Mouse (Mus musculus) liver, postnatal 0 days (tissue): ENCODE measurements around the gene L3mbtl1. TPM values are rescaled to one million over a fixed set of nuclear protein-coding genes. Genes with fewer than 3 reads are reported as not detected.
A peak's percentile ranks its signal among the peaks of the same experiment; 100 is the strongest.

Source experiments
- ATAC-seq: fragments of 200-750 bp; cut with Nextera tagmentation; 2 replicates; pipeline ENCODE4 v1.8.0; 2017; ENCODE audit warnings: mild to moderate bottlenecking, moderate library complexity
- DNase-seq: peaks from one replicate; pipeline ENCODE4 v3.0.0-alpha.2; 2016
- H3K27ac ChIP-seq: fragments of 300-500 bp; sonication (generic); 2 replicates; pipeline ENCODE4 v1.5.1; 2014; ENCODE audit warnings: antibody characterized with exemption, moderate library complexity, mild to moderate bottlenecking, low read depth
- H3K27me3 ChIP-seq: fragments of 300-500 bp; sonication (generic); 2 replicates; pipeline ENCODE4 v1.6.1; 2014; ENCODE audit warnings: low read length, control low read depth, mixed read lengths; ENCODE audit not compliant: insufficient read depth
- H3K36me3 ChIP-seq: fragments of 300-500 bp; sonication (generic); replicated peaks from 2 replicates; pipeline ENCODE4 v1.6.1; 2014; ENCODE audit warnings: mild to moderate bottlenecking, control low read depth, low read length, moderate library complexity, mixed read lengths; ENCODE audit not compliant: insufficient read depth
- H3K4me1 ChIP-seq: fragments of 300-500 bp; sonication (generic); 2 replicates; pipeline ENCODE4 v1.6.1; 2014; ENCODE audit warnings: antibody characterized with exemption, mild to moderate bottlenecking, control low read depth; ENCODE audit not compliant: insufficient read depth
- H3K4me2 ChIP-seq: fragments of 300-500 bp; sonication (generic); 2 replicates; pipeline ENCODE4 v1.6.1; 2014; ENCODE audit warnings: low read depth, mild to moderate bottlenecking, low read length, moderate library complexity, mixed read lengths
- H3K4me3 ChIP-seq: fragments of 300-500 bp; sonication (generic); 2 replicates; pipeline ENCODE4 v1.5.1; 2014; ENCODE audit warnings: low read depth, low read length
- H3K9ac ChIP-seq: fragments of 300-500 bp; sonication (generic); replicated peaks from 2 replicates; pipeline ENCODE4 v1.6.1; 2014; ENCODE audit warnings: mild to moderate bottlenecking, moderate library complexity
- H3K9me3 ChIP-seq: fragments of 300-500 bp; sonication (generic); 2 replicates; pipeline ENCODE4 v1.6.1; 2016; ENCODE audit warnings: mild to moderate bottlenecking, control low read depth, low read length, mixed read lengths
- CTCF ChIP-seq: sonication (generic); IDR thresholded peaks from 2 replicates; pipeline ENCODE4 v1.5.1; 2016; ENCODE audit warnings: antibody characterized with exemption, low read depth
- EP300 ChIP-seq: IDR thresholded peaks from 2 replicates; pipeline ENCODE4 v1.6.1; 2016; ENCODE audit warnings: antibody characterized with exemption, low read depth, mild to moderate bottlenecking
- WGBS: fragments of 180-500 bp; shearing (Covaris S2); extraction: QIAGEN DNeasy Blood & Tissue Kit; methylation state at CpG from one replicate; pipeline ENCODE4 v1.1.7; 2014; ENCODE audit not compliant: insufficient replicate concordance; 5-methylcytosine and 5-hydroxymethylcytosine counted together
- polyA plus RNA-seq: library from polyadenylated mRNA; unstranded; fragments of >200 nt; fragmentation: Nextera tagmentation; extraction: Ambion mirVana; gene quantifications from 2 replicates; pipeline ENCODE4 v1.2.1, GENCODE M21; 2015

L3mbtl1 gene
- polyA plus RNA-seq, 1 experiment from 2014 or later: 0.06 TPM

DNA sequence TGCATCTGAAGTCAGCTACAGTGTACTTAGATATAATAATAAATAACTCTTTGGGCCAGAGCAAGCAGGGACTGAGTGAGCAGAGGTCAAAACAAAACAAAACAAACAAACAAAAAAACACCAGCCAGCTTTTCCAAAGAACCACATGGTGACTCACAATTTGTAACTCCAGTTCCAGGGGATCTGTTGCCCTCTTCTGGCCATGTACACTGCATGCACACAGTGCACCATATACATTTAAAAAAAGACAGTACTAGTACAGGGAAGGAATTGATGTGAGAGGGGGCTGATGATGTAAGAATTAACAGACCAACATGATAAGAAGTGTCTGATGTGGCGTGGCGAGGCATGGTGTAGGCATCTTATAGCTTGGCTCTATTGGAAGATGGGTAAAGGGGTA is 13.6 kb downstream of the L3mbtl1 start:
- no peak overlapping the region for H3K4me2 ChIP-seq
- H3K4me1 ChIP-seq: no peaks in the 10 kb centered on the region
- no peaks in the 10 kb centered on the region for H3K27me3 ChIP-seq
- H3K9me3 ChIP-seq: no peaks in the 10 kb centered on the region
- no peak for DNase-seq
- no peak overlapping the region for H3K27ac ChIP-seq
- ATAC-seq: no peak
- TF ChIP-seq EP300 (no peak), CTCF (peak; percentile 38)
- H3K9ac ChIP-seq: no peak overlapping the region
- WGBS: 88% methylated on average over 2 of the region's 2 CpGs
- no peaks in the 10 kb centered on the region for H3K36me3 ChIP-seq
- H3K4me3 ChIP-seq: no peak overlapping the region

DNA sequence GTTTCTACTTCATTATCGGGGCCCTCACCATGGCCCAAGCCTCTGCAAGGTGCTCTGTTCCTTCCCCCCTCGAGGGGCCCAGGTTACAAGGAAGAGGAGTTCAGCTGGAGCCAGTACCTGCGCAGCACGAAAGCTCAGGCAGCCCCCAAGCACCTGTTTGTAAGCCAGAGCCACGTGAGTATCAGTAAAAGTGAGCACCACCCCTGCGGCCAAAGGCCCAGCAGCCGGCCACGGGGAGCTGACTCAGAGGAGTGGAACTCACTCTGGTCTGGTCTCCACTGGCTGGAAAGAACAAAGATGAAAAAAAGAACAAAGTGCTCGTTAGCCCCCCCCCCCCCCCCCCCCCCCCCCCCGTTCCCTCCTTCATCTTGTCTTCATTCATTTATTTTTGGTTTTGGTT is 18.0 kb downstream of the L3mbtl1 start:
- no peaks in the 10 kb centered on the region for H3K4me1 ChIP-seq
- no peaks in the 10 kb centered on the region for H3K36me3 ChIP-seq
- TF ChIP-seq CTCF (no peak), EP300 (no peak)
- no peak overlapping the region for H3K4me2 ChIP-seq
- no peak overlapping the region for H3K27ac ChIP-seq
- no peak overlapping the region for H3K4me3 ChIP-seq
- no peak overlapping the region for H3K9ac ChIP-seq
- no peaks in the 10 kb centered on the region for H3K27me3 ChIP-seq
- no peaks in the 10 kb centered on the region for H3K9me3 ChIP-seq
- no peak for ATAC-seq
- no peak for DNase-seq
- 65% methylated on average over 8 of the region's 10 CpGs for WGBS

DNA sequence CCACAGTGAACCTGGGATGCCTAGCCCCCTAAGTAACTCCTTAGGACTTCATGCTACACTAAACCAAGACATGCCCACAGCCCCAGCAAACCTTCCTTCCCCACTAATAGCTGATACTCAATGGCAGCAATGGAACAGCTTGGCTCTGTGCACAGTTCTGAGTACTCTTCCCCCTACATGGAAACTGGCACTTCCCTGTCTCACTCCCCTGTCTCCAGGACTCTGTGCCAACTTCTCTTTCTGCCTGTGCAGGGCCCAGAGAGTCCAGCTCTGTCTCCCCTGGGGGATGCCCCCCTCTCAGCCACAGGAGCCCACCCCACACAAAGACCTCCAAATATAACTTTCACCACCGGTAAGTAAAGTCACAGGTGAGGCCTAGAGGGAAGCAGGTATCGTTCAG is 23.5 kb downstream of the L3mbtl1 start:
- H3K27ac ChIP-seq: no peak overlapping the region
- H3K4me2 ChIP-seq: no peak overlapping the region
- no peak for ATAC-seq
- H3K9ac ChIP-seq: no peak overlapping the region
- TF ChIP-seq CTCF: no peak
- WGBS: 83% methylated on average over 2 of the region's 2 CpGs
- no peaks in the 10 kb centered on the region for H3K36me3 ChIP-seq
- DNase-seq: no peak
- H3K4me3 ChIP-seq: no peak overlapping the region
- no peaks in the 10 kb centered on the region for H3K9me3 ChIP-seq
- H3K4me1 ChIP-seq: no peaks in the 10 kb centered on the region
- no peaks in the 10 kb centered on the region for H3K27me3 ChIP-seq

DNA sequence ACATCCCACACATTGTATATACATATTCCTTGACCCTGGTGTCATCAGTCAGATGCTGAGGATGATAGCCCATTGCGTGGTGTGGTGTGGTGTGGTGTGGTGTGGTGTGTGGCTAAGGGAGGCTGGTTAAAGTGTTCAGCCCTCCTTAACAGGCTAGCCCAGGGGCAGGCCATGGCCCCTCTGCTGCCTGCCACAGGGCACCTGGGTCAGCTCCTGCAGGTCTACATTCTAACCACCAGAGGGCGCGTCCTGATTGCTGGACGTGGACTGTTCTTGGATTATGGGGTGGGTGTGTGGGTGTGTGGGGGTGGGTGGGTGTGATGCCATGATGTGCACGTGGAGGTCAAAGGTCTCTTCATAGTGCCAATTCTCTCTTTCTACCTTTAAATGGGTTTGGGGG is 25.1 kb downstream of the L3mbtl1 start:
- 29% methylated on average over 2 of the region's 5 CpGs for WGBS
- DNase-seq (peak; percentile 60), ATAC-seq (peak; percentile 47; the same call in 1 of the 2 replicates)
- H3K27ac ChIP-seq: no peak overlapping the region
- no peaks in the 10 kb centered on the region for H3K27me3 ChIP-seq
- H3K9me3 ChIP-seq: no peaks in the 10 kb centered on the region
- TF ChIP-seq EP300: no peak
- peak; percentile 89 for TF ChIP-seq CTCF
- H3K9ac ChIP-seq: no peak overlapping the region
- no peak overlapping the region for H3K4me2 ChIP-seq
- no peak overlapping the region for H3K4me3 ChIP-seq
- peaks cover 3% of the 10 kb centered on the region for H3K4me1 ChIP-seq
- H3K36me3 ChIP-seq: no peaks in the 10 kb centered on the region

DNA sequence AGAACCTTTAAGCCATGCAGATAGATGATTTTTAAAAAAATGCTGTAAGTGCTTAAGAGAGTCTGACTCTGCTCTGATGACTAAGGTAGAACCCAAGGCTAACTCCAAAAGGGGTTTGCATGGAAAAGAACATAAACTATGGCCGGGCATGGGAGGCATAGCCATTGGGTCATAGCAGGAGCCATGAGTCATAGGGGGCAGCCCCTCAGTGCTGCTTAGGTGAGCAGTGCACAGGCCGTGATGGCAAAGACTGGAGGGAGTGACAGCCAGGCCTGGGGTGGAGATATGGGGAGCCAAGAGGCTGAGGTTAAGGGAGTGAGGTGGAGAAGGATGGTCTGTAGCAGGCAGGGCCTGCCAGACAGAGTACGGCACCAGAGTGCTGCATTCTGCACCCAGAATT is 25.8 kb downstream of the L3mbtl1 start:
- no peak overlapping the region for H3K4me2 ChIP-seq
- peaks cover 8% of the 10 kb centered on the region for H3K4me1 ChIP-seq
- 71% methylated on average over 3 of the region's 3 CpGs for WGBS
- H3K9ac ChIP-seq: no peak overlapping the region
- no peaks in the 10 kb centered on the region for H3K36me3 ChIP-seq
- DNase-seq (no peak), ATAC-seq (no peak)
- no peaks in the 10 kb centered on the region for H3K9me3 ChIP-seq
- H3K27me3 ChIP-seq: no peaks in the 10 kb centered on the region
- no peak overlapping the region for H3K27ac ChIP-seq
- H3K4me3 ChIP-seq: no peak overlapping the region
- no peak for TF ChIP-seq CTCF
- TF ChIP-seq EP300: no peak

DNA sequence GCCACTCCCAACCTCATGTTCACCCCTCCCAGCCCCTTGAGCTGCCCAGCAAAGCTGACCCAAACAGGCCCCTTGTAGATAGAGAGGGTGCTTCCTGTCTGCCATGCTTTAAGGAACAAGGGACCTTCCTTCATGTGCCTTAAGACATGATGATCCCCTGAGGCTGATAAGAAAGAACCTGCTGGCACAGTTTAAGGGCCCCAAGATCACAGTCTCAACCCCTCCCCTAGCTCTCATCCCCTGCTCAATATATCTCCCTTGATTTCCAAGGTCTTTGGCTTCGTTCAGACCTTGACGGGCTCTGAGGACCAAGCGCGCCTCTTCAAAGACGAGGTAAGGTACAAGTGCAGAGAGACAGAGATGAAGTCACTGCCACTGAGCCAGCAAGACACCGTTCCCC is 27.6 kb downstream of the L3mbtl1 start:
- no peak for DNase-seq
- no peak overlapping the region for H3K4me3 ChIP-seq
- H3K27me3 ChIP-seq: no peaks in the 10 kb centered on the region
- 72% methylated on average over 6 of the region's 6 CpGs for WGBS
- peaks cover 8% of the 10 kb centered on the region for H3K4me1 ChIP-seq
- no peak overlapping the region for H3K9ac ChIP-seq
- no peak for ATAC-seq
- no peaks in the 10 kb centered on the region for H3K9me3 ChIP-seq
- TF ChIP-seq EP300 (no peak), CTCF (no peak)
- no peaks in the 10 kb centered on the region for H3K36me3 ChIP-seq
- H3K27ac ChIP-seq: no peak overlapping the region
- H3K4me2 ChIP-seq: no peak overlapping the region

DNA sequence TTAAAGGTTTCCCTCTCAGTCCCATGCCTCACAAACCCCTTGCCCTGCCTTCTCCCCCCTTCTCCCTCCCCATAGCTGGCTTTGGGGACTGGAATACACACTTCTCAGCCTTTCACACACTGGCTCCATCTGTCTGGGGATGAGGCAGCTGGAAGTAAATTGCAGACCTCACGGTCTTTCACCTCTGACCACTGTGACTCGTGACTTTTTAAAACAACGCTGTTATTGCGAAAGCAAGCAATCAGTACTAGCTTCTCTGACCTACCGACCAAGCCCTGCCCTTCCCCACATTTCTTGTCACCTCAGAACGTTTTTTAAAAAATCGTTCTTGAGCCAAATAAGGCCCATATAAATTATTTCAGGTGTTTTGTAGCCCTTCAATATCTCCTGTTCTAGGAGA is 29.5 kb downstream of the L3mbtl1 start:
- Histone ChIP-seq H3K9me3 (no peaks in the 10 kb centered on the region), H3K9ac (no peak overlapping the region), H3K4me1 (peaks cover 8% of the 10 kb centered on the region), H3K36me3 (no peaks in the 10 kb centered on the region), H3K27me3 (no peaks in the 10 kb centered on the region), H3K4me3 (no peak overlapping the region), H3K27ac (peak overlapping the region; percentile 60), H3K4me2 (no peak overlapping the region)
- DNase-seq: peak; percentile 44
- no peak for TF ChIP-seq CTCF
- TF ChIP-seq EP300: peak; percentile 81; the same call in 1 of the 2 replicates
- 13% methylated on average over 7 of the region's 7 CpGs for WGBS
- peak; percentile 89 for ATAC-seq
